Mouse (Mus musculus) hematopoietic multipotent progenitor cell, adult 10-12 weeks (in vitro differentiated cells): ENCODE data around the gene Sdf4. TPM values are rescaled to one million over a fixed set of nuclear protein-coding genes. Genes with fewer than 3 reads are reported as not detected.

Source experiments
- polyA plus RNA-seq: library from polyadenylated mRNA; stranded (reverse); fragments of >175 nt; gene quantifications from 2 replicates; pipeline ENCODE4 v1.2.3, GENCODE M21; 2012; ENCODE audit warnings: low replicate concordance

The Sdf4 gene
- polyA plus RNA-seq, result 64.0 and 98.8 TPM in 2 replicates

DNA sequence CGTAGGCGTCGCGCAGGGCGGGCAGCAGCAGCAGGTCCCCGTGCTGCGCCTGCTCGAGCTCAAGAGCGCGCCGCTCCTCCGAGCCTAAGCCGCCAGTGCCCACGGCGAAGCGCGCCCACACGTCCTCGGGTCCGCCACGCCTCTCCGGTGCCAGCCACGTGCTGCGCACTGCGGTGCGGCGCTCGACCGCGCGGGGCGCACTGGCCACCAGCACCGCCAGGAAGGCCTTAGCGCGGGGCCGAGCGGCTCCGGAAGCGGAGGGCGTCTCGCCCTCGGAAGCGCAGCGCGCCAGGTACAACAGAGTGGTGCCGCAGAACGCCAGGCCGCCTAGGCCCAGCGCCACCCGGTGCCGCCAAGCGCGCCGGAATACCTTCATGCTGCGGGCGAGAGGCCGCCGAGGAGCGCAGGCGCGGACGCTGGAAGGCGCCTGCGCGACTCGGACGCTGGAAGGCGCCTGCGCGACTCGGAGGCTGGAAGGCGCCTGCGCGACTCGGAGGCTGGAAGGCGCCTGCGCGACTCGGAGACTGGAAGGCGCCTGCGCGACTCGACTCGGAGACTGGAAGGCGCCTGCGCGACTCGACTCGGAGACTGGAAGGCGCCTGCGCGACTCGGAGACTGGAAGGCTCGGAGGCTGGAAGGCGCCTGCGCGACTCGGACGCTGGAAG is at the start of gene Sdf4, which contains the start of gene B3galt6:
Gene Sdf4 (plus strand): TSS at position 632 of the 665 bp plus-strand sequence.
Gene B3galt6 (minus strand): TSS at position 409 of the 665 bp plus-strand sequence.

DNA sequence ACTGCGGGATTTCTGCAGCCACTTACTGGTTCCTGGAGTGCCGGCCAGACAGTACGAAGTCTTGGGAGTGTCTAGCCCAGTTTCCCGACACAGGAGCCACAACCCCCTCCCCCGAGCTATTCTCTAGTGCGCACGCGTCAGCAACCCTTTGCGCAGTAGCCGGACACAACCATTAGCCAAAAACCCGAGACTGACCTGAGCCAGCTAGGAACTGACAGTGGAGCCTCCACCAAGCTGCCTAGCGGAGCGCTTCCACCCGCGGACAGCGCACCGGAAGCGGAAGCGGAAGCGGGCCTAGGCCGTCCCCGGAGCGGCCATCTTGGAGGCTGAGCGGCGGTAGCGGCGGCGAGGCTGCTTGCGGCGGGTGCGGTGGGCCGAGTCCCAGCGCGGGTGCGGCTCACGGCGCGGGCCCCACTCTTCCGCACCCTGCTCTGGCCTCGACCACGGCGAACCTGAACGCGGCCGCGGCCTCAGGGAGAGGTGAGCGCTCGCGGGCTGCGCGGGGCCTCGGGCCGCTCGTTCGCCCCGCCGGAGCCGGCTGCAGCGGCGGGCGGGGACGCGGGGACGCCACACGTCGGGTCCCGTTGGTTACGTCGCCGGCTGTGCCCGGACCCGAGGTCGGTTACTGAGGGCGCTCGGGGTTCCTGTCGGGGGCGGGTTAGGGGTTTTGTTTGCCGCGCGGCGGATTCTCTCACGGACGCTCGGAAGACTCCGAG is 49.0 kb upstream of the Sdf4 start, which contains the start of gene Ube2j2:
Gene Ube2j2 (plus strand): TSS at position 298 of the 716 bp plus-strand sequence.

DNA sequence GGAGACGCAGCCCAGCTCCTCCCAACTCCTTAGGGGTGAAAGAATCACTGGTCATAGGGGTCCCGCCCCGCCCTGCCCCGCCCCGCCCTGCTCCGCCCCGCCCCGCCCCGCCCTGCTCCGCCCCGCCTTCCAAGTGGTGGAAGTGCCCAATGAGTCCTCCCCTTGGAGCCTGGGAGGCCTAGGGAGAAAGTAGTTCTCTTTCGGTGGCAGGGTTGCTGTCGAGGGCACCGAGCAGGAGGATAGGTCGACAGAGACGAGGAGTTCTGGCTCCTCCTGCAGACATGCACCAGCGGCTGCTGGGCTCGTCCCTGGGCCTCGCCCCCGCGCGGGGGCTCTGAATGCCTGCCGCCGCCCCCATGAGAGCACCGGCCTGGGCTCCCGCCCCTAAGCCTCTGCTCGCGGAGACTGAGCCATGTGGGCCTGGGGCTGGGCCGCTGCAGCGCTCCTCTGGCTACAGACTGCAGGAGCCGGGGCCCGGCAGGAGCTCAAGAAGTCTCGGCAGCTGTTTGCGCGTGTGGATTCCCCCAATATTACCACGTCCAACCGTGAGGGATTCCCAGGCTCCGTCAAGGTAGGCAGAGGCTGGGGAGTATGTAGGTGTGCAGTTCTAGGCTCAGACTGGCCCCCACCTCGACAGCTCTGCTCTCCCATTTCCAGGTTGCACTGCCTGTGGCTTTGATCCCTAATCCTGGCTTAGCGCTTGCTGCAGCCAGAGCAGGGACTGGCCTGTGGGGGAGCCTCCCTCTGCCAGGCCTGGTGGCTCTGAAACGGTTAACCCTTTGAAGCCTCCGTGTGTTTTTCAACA is 30.3 kb upstream of the Sdf4 start, which contains the start of gene C1qtnf12:
Gene C1qtnf12 (plus strand): TSS at position 152 of the 805 bp plus-strand sequence.

DNA sequence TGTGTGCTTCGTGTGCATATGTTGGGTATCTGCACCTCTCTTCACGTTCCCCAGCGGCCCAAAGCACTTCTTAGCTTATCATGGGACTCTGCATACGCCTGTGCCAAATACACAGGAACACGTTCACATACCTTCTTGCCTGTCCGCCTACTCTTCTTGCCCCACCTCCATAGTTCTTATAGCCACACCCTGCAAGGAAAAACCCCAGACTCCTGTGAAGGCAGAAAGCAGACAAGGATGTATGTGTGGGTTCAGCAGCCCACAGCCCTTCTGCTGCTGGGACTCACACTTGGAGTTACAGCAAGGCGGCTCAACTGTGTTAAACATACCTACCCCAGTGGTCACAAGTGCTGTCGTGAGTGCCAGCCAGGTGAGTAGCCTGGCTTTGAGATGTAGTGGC is 21.0 kb downstream of the Sdf4 start, which contains the start of gene Tnfrsf4:
Gene Tnfrsf4 (plus strand): TSS at position 207 of the 400 bp plus-strand sequence.

DNA sequence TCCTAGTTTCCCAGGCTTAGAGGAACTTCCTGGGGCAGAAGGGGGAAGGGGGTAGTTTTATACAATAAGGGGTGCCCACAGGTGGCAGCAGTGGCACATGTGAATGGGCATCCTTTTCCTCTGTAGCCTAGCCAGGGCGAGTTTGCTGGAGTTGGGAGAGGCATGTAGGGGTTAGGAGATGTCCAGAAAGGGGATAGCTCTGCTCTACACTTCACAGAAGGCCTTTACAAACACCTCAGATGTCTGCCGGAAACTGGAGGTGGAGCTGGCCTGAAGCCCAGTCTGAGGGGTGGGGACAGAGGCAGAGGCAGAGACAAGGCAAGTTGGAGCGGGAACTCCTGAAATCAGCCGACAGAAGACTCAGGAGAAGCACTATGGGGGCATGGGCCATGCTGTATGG is 33.3 kb downstream of the Sdf4 start, which contains the start of gene Tnfrsf18:
Gene Tnfrsf18 (plus strand): TSS at position 152 of the 400 bp plus-strand sequence.

DNA sequence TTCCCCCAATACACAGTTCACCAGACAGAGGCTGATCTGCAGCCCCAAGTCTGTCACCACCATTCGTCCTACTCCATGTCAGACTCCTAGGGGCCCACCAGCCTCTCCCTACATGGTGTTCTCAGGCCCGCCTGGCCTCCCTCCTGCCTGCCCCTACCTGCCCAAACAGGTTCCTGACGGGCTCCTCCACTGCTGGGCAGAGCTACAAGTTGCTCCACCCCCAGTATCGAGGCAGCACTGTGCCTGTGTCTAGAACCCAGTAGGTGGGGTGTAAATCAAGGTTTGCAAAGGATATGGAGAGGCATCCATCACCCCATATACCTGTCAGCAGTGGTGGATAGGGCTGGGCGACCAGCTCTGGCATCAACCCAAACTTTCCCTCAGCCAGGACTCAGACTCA is 66.6 kb downstream of the Sdf4 start, which contains the start of gene Ttll10:
Gene Ttll10 (minus strand): TSS at position 154 of the 400 bp plus-strand sequence.

Other genes starting within 250 kb of the Sdf4 start
- gene Atad3a, start 231.8 kb upstream of the Sdf4 start, polyA plus RNA-seq, result 22.2 and 23.8 TPM in 2 replicates
- 0.28 and 1.3 TPM in 2 replicates for gene Vwa1, start 218.2 kb upstream of the Sdf4 start, polyA plus RNA-seq
- 0.06 TPM in 1 of 2 replicates, not detected in the other for gene Tmem88b, start 207.0 kb upstream of the Sdf4 start, polyA plus RNA-seq
- 0.10 TPM in 1 of 2 replicates, not detected in the other for gene Ankrd65, start 202.4 kb upstream of the Sdf4 start, polyA plus RNA-seq
- gene Mrpl20, start 190.0 kb upstream of the Sdf4 start, polyA plus RNA-seq, result 6.3 and 19.8 TPM in 2 replicates
- gene Ccnl2, start 180.4 kb upstream of the Sdf4 start, polyA plus RNA-seq, result 56.5 and 59.9 TPM in 2 replicates
- 177 and 209 TPM in 2 replicates for gene Aurkaip1, start 161.6 kb upstream of the Sdf4 start, polyA plus RNA-seq
- 2.6 and 5.3 TPM in 2 replicates for gene Mxra8, start 153.2 kb upstream of the Sdf4 start, polyA plus RNA-seq
- 89.3 and 201 TPM in 2 replicates for gene Dvl1, start 145.5 kb upstream of the Sdf4 start, polyA plus RNA-seq
- 0.25 and 0.37 TPM in 2 replicates for gene Tas1r3, start 129.5 kb upstream of the Sdf4 start, polyA plus RNA-seq
- gene Cptp, start 123.4 kb upstream of the Sdf4 start, polyA plus RNA-seq, result 1.6 and 4.5 TPM in 2 replicates
- 13.3 and 23.2 TPM in 2 replicates for gene Ints11, start 123.3 kb upstream of the Sdf4 start, polyA plus RNA-seq
- gene Pusl1, start 101.1 kb upstream of the Sdf4 start, polyA plus RNA-seq, result 79.0 and 302 TPM in 2 replicates
- 30.5 and 52.0 TPM in 2 replicates for gene Acap3, start 101.0 kb upstream of the Sdf4 start, polyA plus RNA-seq
- 43.7 and 73.5 TPM in 2 replicates for gene Ube2j2, start 49.0 kb upstream of the Sdf4 start, polyA plus RNA-seq
- 28.3 and 36.5 TPM in 2 replicates for gene C1qtnf12, start 30.6 kb upstream of the Sdf4 start, polyA plus RNA-seq
- gene B3galt6, start 223 bp upstream of the Sdf4 start, polyA plus RNA-seq, result 2.3 and 3.4 TPM in 2 replicates
- gene Tnfrsf4, start 21.0 kb downstream of the Sdf4 start, polyA plus RNA-seq, result 10.9 and 18.7 TPM in 2 replicates
- gene Tnfrsf18, start 33.3 kb downstream of the Sdf4 start, polyA plus RNA-seq, result 31.9 and 46.2 TPM in 2 replicates
- gene Ttll10, start 66.5 kb downstream of the Sdf4 start, polyA plus RNA-seq, result not detected in 2 replicates
- 11.6 and 15.9 TPM in 2 replicates for gene 9430015G10Rik, start 117.1 kb downstream of the Sdf4 start, polyA plus RNA-seq
- gene Rnf223, start 137.6 kb downstream of the Sdf4 start, polyA plus RNA-seq, result 0.33 and 0.59 TPM in 2 replicates
- 10.3 and 11.1 TPM in 2 replicates for gene Agrn, start 204.6 kb downstream of the Sdf4 start, polyA plus RNA-seq
- 10.3 and 18.8 TPM in 2 replicates for gene Isg15, start 207.9 kb downstream of the Sdf4 start, polyA plus RNA-seq
- 30.9 and 85.0 TPM in 2 replicates for gene AW011738, start 210.4 kb downstream of the Sdf4 start, polyA plus RNA-seq
- 0.26 and 0.34 TPM in 2 replicates for gene Perm1, start 223.0 kb downstream of the Sdf4 start, polyA plus RNA-seq
- gene Plekhn1, start 242.0 kb downstream of the Sdf4 start, polyA plus RNA-seq, result 26.7 and 39.1 TPM in 2 replicates
- 30.7 and 35.6 TPM in 2 replicates for gene Noc2l, start 243.1 kb downstream of the Sdf4 start, polyA plus RNA-seq